Mouse (Mus musculus) hindbrain, postnatal 0 days (tissue): Measurements from ENCODE around the gene Ccdc69. TPM values are rescaled to one million over a fixed set of nuclear protein-coding genes. Genes with fewer than 3 reads are reported as not detected.

ENCODE experiments used
- ATAC-seq: fragments of 200-750 bp; cut with Nextera tagmentation; 2 replicates; pipeline ENCODE4 v1.8.0; 2017; ENCODE audit warnings: mild to moderate bottlenecking, moderate TSS enrichment, moderate library complexity
- DNase-seq: peaks from one replicate; pipeline ENCODE4 v3.0.0-alpha.2; 2015; ENCODE audit warnings: low spot score
- H3K27ac ChIP-seq: fragments of 300-500 bp; sonication (generic); 2 replicates; pipeline ENCODE4 v1.5.1; 2014; ENCODE audit warnings: mild to moderate bottlenecking
- H3K27me3 ChIP-seq: fragments of 300-500 bp; sonication (generic); 2 replicates; pipeline ENCODE4 v1.6.1; 2014; ENCODE audit warnings: low read length, mixed read lengths; ENCODE audit not compliant: insufficient read depth
- H3K36me3 ChIP-seq: fragments of 300-500 bp; sonication (generic); 2 replicates; pipeline ENCODE4 v1.6.1; 2014; ENCODE audit warnings: low read length, mixed read lengths; ENCODE audit not compliant: insufficient read depth
- H3K4me1 ChIP-seq: fragments of 300-500 bp; sonication (generic); 2 replicates; pipeline ENCODE4 v1.6.1; 2014; ENCODE audit warnings: antibody characterized with exemption, low read length, mixed read lengths; ENCODE audit not compliant: insufficient read depth
- H3K4me2 ChIP-seq: fragments of 300-500 bp; sonication (generic); 2 replicates; pipeline ENCODE4 v1.6.1; 2014; ENCODE audit warnings: low read depth, mild to moderate bottlenecking, low read length, moderate library complexity, mixed read lengths
- H3K4me3 ChIP-seq: fragments of 300-500 bp; sonication (generic); 2 replicates; pipeline ENCODE4 v1.5.1; 2014; ENCODE audit warnings: low read length
- H3K9ac ChIP-seq: fragments of 300-500 bp; sonication (generic); replicated peaks from 2 replicates; pipeline ENCODE4 v1.6.1; 2014; ENCODE audit warnings: mild to moderate bottlenecking, low read length, moderate library complexity, mixed read lengths
- H3K9me3 ChIP-seq: fragments of 300-500 bp; sonication (generic); 2 replicates; pipeline ENCODE4 v1.6.1; 2016; ENCODE audit warnings: low read length, mixed read lengths
- CTCF ChIP-seq: IDR thresholded peaks from 2 replicates; pipeline ENCODE4 v1.5.1; 2016; ENCODE audit warnings: antibody characterized with exemption, control low read depth, low read depth
- WGBS: fragments of 180-500 bp; shearing (Covaris S2); extraction: QIAGEN DNeasy Blood & Tissue Kit; methylation state at CpG from one replicate; pipeline ENCODE4 v1.1.7; 2014; 5-methylcytosine and 5-hydroxymethylcytosine counted together
- polyA plus RNA-seq: library from polyadenylated mRNA; unstranded; fragments of >200 nt; fragmentation: Nextera tagmentation; extraction: Ambion mirVana; gene quantifications from 2 replicates; pipeline ENCODE4 v1.2.1, GENCODE M21; 2015
- total RNA-seq: library from RNA; depleted of rRNA; stranded (reverse); fragments of >200 nt; gene quantifications from 2 replicates; pipeline ENCODE4 v1.2.3, GENCODE M21; 2014

Ccdc69 gene
- total and polyA plus RNA-seq, 2 experiments from 2014 or later: 0.56 TPM; not detected in 1

GRCm38 (mm10) chr11:55057511-55057910 lies 20.4 kb downstream of the Ccdc69 start:
- WGBS: 82% methylated on average over 3 of the region's 3 CpGs
- Histone ChIP-seq H3K27ac (no peak overlapping the region), H3K4me3 (no peak overlapping the region), H3K9me3 (no peaks in the 10 kb centered on the region), H3K4me2 (no peak overlapping the region), H3K27me3 (no peaks in the 10 kb centered on the region), H3K9ac (no peak overlapping the region), H3K4me1 (no peaks in the 10 kb centered on the region), H3K36me3 (no peaks in the 10 kb centered on the region)
- ATAC-seq (no peak), DNase-seq (no peak)
- TF ChIP-seq CTCF: no peak

GRCm38 (mm10) chr11:55050837-55051510 lies 27.0 kb downstream of the Ccdc69 start:
- Histone ChIP-seq H3K27ac (no peak overlapping the region), H3K4me2 (no peak overlapping the region), H3K9ac (no peak overlapping the region), H3K27me3 (no peaks in the 10 kb centered on the region), H3K4me3 (no peak overlapping the region), H3K36me3 (no peaks in the 10 kb centered on the region), H3K4me1 (no peaks in the 10 kb centered on the region), H3K9me3 (no peaks in the 10 kb centered on the region)
- ATAC-seq (no peak), DNase-seq (no peak)
- 82% methylated on average over 7 of the region's 7 CpGs for WGBS
- no peak for TF ChIP-seq CTCF

- no peaks in the 10 kb centered on the region for H3K9me3 ChIP-seq
- H3K4me2 ChIP-seq: no peak overlapping the region
- no peaks in the 10 kb centered on the region for H3K4me1 ChIP-seq
- H3K27me3 ChIP-seq: no peaks in the 10 kb centered on the region
- no peak for DNase-seq
- WGBS: 58% methylated on average over 5 of the region's 5 CpGs
- H3K4me3 ChIP-seq: no peak overlapping the region
- TF ChIP-seq CTCF: peak; percentile 54
- no peaks in the 10 kb centered on the region for H3K36me3 ChIP-seq
- H3K27ac ChIP-seq: no peak overlapping the region
- no peak overlapping the region for H3K9ac ChIP-seq
- no peak for ATAC-seq
These were observed 31.3 kb downstream of the Ccdc69 start for GRCm38 (mm10) chr11:55046600-55046999.

DNA sequence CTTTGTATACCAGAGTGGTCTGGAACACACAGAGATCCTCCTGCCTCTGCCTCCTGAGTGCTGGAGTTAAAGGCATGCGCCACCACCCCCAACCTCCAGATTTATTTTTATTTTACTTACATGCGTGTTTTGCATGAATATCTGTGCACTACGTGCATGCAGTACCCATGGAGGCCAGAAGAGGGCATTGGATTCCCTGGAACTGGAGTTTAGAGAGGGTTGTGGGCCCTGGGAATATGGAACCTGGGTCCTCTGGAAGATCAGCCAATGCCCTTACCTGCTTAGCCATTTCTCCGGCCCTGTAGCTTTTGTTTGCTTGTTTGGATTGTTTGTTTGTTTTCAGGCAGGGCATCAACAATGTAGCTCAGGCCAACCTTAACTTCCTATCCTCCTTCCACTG lies 36.6 kb downstream of the Ccdc69 start:
- DNase-seq (no peak), ATAC-seq (no peak)
- no peak overlapping the region for H3K4me2 ChIP-seq
- H3K4me1 ChIP-seq: no peaks in the 10 kb centered on the region
- H3K27ac ChIP-seq: no peak overlapping the region
- H3K4me3 ChIP-seq: no peak overlapping the region
- H3K36me3 ChIP-seq: no peaks in the 10 kb centered on the region
- WGBS: 83% methylated on average over 4 of the region's 4 CpGs
- peak; percentile 57 for TF ChIP-seq CTCF
- H3K9ac ChIP-seq: no peak overlapping the region
- no peaks in the 10 kb centered on the region for H3K27me3 ChIP-seq
- H3K9me3 ChIP-seq: no peaks in the 10 kb centered on the region

DNA sequence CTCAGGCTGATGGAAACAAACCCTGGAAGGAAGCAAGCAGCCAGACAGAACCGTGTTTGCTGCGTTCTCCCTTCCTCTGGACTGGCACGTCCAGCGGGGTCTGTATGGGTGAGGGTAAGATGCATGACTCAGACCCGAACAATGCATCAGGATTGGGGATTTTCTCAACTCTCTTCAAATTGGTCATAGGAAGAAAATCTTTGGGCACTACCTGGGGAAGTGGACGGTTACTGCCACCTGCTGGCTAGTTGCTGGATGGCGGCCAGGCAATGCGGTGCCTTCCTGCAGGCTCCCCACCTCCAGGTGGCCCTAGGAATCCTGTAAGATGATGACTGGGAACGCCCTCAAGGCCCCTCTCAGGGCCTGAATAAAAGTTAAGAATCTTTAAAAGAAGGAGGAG lies 38.3 kb downstream of the Ccdc69 start:
- Histone ChIP-seq H3K27me3 (no peaks in the 10 kb centered on the region), H3K4me2 (peak overlapping the region; percentile 7; the same call in 1 of the 2 replicates), H3K4me3 (no peak overlapping the region), H3K9me3 (no peaks in the 10 kb centered on the region), H3K4me1 (no peaks in the 10 kb centered on the region), H3K36me3 (no peaks in the 10 kb centered on the region), H3K9ac (no peak overlapping the region), H3K27ac (no peak overlapping the region)
- peak; percentile 81 for ATAC-seq
- WGBS: 6% methylated on average over 9 of the region's 9 CpGs
- DNase-seq: peak; percentile 84
- peak; percentile 94 for TF ChIP-seq CTCF

DNA sequence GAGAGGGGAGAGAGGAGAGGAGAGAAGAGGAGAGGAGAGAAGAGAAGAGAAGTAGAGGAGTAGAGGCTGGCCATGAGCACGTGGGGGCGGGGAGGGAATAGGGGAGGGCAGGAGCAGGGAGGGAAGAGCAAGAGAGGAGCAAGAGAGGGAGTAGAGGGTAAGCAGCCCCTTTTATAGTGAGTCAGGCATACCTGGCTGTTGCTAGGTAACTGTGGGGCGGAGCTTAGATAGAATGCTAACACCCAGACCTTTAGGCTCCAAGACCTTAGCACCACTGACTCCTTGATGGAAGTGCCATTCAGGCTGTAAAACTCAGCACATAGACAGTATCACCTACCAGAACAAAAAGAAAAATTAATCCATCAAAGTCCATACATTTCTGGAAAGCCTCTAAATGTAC lies 41.3 kb downstream of the Ccdc69 start:
- no peaks in the 10 kb centered on the region for H3K27me3 ChIP-seq
- no peak overlapping the region for H3K4me3 ChIP-seq
- no peak for ATAC-seq
- peaks cover 6% of the 10 kb centered on the region for H3K4me1 ChIP-seq
- no peak for TF ChIP-seq CTCF
- H3K9ac ChIP-seq: no peak overlapping the region
- no peaks in the 10 kb centered on the region for H3K9me3 ChIP-seq
- H3K4me2 ChIP-seq: no peak overlapping the region
- H3K36me3 ChIP-seq: no peaks in the 10 kb centered on the region
- 47% methylated on average over 3 of the region's 3 CpGs for WGBS
- no peak for DNase-seq
- H3K27ac ChIP-seq: no peak overlapping the region

GRCm38 (mm10) chr11:55033040-55033660 lies 44.8 kb downstream of the Ccdc69 start, which contains the start of gene Anxa6:
Gene Anxa6 (minus strand): TSS chr11:55033445.
- peak; percentile 92 for ATAC-seq
- peak within 1 kb of the TSS; percentile 58 for H3K4me3 ChIP-seq
- 1% methylated on average over 39 of the region's 41 CpGs for WGBS

More at GRCm38 (mm10) chr11:55033040-55033660, 44.8 kb downstream of the Ccdc69 start, which contains the start of gene Anxa6:
- peak within 1 kb of the TSS; percentile 98 for H3K4me2 ChIP-seq
- peak within 1 kb of the TSS; percentile 57 for H3K9ac ChIP-seq
- H3K27ac ChIP-seq: peak within 1 kb of the TSS; percentile 49; the same call in 1 of the 2 replicates
- no peaks in the 10 kb centered on the region for H3K9me3 ChIP-seq
- H3K4me1 ChIP-seq: peaks cover 14% of the 10 kb centered on the region
- H3K36me3 ChIP-seq: no peaks in the 10 kb centered on the region
- no peak for TF ChIP-seq CTCF
- peak; percentile 82 for DNase-seq
- no peaks in the 10 kb centered on the region for H3K27me3 ChIP-seq
